Mouse (Mus musculus): Measurements from ENCODE around the gene Pqbp1. TPM values are rescaled to one million over a fixed set of nuclear protein-coding genes. Genes with fewer than 3 reads are reported as not detected.

The Pqbp1 gene
- polyA plus RNA-seq (2012; ENCODE audit: low replicate concordance): 178 and 313 TPM in 2 replicates

DNA sequence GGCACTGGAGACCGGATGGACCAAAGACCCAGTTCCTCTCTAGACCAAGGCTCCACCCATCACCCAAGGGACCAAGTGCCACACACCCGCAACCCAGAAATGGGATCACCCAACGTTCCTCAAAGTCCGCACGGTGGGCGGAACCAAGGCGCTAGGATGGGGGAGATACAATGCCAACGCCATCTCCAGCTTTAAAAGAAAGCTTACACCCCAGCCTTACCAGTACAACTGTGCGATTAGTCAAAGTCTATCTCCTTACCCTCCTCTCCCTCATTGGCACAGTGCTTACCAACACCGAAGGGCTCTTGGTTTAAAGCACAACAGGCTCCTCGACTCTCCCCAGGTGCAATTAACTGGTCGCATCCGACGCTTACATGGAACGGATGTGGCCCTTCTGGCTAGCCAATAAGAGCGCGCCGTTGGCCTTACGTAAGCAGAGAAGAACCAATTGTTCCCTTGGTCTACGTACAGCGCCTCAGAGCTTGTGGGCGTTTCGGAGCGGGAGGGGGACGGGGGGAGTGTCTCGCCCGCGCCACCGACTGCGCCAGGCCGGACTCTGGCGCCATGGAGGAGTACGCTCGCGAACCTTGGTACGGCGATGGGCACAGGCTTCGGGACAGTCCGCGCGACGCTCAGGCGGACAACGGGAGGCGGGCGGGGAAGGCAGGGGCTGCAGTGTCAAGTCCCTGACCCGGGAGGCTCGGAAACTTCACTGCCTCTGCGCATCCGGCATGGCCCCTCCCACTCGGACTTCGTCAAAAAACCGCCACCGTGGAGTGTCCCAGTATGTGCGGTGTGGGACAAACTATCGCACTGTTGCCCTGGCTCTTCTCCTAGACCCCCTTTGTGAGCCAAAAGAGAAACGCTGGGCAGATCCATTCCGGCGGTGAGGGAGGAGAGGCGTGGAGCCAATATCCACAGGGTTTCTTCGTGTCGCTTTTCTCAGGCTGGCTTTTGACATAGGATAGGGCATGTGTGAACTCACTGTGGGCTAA, at the start of gene Pqbp1, which contains the start of gene Timm17b:
TSS of gene Pqbp1 (minus strand) at position 390 of the 995 bp plus-strand sequence.
TSS of gene Timm17b (plus strand) at position 478 of the 995 bp plus-strand sequence.

DNA sequence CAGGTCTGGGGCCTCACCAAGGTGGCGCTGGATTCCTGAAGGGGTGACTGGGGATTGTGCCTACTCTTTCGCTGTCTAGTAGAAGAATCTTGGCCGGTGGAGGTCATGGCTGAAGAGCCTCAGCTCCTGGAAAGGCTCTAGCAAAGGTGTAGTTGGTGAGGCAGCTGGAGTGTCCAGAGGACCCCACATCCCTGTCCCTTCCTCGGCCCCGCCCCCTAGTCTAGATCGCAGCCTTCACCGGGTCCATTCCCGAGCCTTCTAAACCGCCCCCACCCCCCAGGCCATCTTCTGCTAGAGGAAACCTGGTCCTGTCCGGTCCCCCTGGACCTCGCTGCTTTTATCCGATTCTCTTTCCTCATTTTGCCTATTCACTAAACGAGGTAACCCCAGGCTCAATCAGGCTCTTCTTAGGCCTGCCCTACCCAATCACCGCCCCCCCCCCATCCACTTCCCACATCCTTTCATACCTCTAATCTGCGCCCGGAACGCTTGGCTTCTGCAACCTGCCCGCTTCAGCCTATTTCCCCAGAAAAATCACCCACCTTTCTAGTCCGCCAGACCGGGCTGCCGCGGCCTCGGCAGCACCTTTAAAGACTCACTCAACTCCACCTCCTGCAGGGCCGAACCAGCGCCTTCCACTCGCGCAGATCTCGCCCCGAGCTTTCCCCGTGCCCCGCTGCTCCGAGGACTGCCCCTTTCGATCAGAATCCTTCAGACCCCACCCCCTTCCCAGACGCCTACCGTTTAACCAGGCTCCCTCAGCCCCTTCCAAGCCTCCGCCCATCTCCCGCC, 48.2 kb upstream of the Pqbp1 start, which contains the start of gene Hdac6:
TSS of gene Hdac6 (minus strand) at position 782 of the 792 bp plus-strand sequence.

DNA sequence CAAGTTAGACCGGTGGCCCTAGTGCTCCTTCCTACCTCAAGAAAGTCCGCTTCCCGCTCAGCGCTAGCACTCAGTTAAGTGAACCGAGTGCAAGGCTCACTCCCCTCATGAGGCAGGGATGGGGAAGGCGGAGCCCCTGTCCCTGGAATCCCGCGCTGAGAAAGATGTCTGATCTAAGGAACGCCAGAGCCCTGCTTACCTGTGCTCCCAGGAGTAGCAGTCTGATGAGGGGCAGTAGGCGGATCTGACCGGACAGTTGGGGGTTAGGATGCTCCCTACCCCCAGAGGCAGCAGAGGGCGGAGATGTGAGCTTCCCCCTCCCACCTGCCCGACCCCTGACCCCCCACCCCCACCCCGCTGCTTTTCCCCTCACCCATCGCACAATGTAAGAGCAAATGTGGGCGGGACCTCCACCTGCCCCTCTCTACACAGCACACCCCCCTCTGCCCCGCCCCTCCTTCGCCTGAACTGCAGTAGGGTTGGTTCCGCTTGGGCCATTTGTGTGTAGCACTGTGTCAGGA, 29.3 kb upstream of the Pqbp1 start, which contains the start of gene Eras:
TSS of gene Eras (minus strand) at position 338 of the 521 bp plus-strand sequence.

DNA sequence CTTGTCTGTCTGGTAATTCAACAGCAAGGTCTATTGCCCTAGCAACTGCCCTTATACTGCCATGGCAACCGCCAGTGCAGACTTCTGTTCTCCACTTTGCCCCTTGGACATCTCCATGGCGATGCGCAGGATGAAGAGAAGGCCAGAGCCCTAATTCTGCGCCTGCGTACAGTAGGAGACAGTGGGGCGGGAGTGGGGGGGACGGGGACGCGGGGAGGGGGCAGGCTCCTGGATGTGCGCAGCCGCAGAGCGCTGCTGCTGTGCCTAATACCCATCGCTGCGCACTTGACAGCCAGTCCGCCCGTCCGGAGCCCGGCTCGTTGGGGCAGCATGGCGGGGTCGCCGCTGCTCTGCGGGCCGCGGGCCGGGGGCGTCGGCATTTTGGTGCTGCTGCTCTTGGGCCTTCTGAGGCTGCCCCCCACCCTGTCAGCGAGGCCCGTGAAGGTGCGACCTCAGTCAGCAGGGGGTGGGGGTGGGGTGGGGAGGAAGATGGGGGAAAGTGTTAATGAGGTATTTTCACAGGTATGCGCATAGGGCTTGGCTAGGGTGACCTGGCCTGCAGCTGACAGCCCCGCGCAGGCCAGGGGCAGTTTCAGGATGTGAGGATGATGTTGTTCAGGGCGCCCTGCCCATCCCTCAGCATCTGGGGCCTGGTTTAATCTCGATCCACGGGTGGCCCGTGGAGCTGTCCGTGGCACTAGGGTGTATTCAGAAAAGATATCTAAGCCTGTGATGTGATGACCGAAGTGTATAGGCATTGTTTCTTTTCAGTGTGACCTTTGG, 20.7 kb upstream of the Pqbp1 start, which contains the start of gene Pcsk1n:
TSS of gene Pcsk1n (plus strand) at position 222 of the 783 bp plus-strand sequence.

DNA sequence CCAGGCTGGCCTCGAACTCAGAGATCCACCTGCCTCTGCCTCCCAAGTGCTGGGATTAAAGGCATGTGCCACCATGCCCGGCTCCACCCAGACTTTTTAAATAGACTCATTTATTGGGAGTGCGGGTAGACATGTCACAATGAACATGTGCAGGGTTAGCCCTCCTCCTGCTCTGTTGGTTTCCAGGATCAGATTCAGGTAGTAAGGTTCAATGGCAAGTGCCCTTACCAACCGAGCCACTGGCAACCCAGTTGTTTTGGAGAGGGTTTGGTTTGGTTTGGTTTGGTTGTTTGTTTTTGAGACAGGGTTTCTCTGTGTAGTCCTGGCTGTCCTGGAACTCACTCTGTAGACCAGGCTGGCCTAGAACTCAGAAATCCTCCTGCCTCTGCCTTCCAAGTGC, 10.2 kb upstream of the Pqbp1 start, which contains the start of gene Gm10490:
TSS of gene Gm10490 (plus strand) at position 301 of the 400 bp plus-strand sequence.

DNA sequence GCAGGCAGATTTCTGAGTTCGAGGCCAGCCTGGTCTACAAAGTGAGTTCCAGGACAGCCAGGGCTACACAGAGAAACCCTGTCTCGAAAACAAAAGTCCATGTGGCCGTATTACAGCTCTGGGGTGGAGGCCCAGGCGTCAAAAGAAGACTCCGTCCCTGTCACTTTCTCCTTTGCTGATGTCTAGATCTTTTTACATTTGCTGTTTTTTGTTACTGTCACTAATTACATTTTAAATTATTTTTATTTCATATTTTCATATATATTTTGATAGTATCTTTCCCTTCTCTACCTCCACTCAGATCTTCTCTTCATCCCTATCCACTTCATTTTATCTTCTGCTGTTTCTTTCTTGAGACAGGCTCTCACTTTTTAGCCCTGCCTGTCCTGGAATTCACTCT, 8.7 kb upstream of the Pqbp1 start, which contains the start of gene Gm10491:
TSS of gene Gm10491 (minus strand) at position 101 of the 400 bp plus-strand sequence.

DNA sequence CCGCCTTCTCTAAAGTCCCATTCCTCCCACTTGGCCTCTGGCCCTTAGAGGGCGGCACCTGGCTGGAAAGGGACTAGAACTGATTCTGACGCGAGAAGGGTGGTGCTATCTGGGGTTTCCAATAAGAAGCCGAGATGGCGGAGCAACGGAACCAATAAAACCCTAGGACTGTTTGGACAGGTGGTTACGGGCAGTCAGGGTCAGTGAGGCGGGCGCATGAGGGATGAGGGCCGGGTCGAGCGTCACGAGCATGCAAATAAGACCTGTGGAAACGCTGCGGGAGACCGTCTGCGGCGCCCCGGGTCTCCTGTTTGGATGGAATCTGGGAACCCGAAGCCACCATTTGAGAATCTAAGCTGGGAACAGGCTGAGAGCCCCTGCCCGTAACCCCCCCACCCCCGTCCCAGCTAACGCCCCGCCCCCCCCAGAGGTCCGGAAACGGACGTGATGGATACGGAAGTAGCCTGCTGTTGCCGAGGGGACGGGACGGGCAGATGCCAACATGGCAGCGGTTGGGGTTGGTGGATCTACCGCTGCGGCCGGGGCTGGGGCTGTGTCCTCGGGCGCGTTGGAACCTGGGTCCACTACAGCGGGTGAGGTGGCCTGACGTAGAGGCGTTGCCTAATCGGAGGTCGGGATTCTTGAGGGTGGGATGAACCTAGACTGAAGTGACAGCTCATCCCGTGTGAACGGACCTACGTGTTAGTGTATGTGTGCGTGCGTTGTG, 15.1 kb downstream of the Pqbp1 start, which contains the start of gene Slc35a2:
TSS of gene Slc35a2 (plus strand) at position 188 of the 727 bp plus-strand sequence.

DNA sequence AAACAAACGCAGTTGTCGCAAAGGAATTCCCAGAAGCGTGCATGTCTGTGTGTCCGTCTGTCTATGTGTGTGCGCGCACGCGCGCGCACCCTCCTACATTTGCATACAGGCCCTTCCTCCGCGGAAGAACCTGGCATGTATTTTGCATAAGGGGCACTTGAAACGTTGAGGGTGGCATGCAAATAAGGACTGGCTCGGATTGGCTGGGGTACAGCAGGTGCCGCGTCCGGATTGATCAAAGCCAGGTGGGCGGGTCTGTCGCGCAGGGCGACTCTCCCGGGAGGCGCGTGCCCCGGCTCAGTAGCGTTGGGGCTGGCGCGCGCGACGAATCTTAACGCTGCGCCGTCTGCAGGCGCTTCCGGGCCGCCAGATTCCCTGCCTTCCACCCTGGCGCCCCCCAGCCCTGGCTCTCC, 21.1 kb downstream of the Pqbp1 start, which contains the start of gene Pim2:
TSS of gene Pim2 (plus strand) at position 256 of the 413 bp plus-strand sequence.

Other genes with a start within 250 kb of the Pqbp1 start
- 46.7 and 115 TPM in 2 replicates for gene Prickle3, start 242.0 kb downstream of the Pqbp1 start, polyA plus RNA-seq (2012; ENCODE audit: low replicate concordance)
- gene Plp2, start 227.9 kb downstream of the Pqbp1 start, polyA plus RNA-seq (2012; ENCODE audit: low replicate concordance): 101 and 137 TPM in 2 replicates
- 0.09 TPM in 1 of 2 replicates, not detected in the other for gene Magix, start 218.0 kb downstream of the Pqbp1 start, polyA plus RNA-seq (2012; ENCODE audit: low replicate concordance)
- gene Gpkow, start 202.1 kb downstream of the Pqbp1 start, polyA plus RNA-seq (2012; ENCODE audit: low replicate concordance): 3.7 and 10.8 TPM in 2 replicates
- gene Wdr45, start 184.9 kb downstream of the Pqbp1 start, polyA plus RNA-seq (2012; ENCODE audit: low replicate concordance): 23.1 and 43.2 TPM in 2 replicates
- gene Gm45208, start 177.0 kb downstream of the Pqbp1 start, polyA plus RNA-seq (2012; ENCODE audit: low replicate concordance): 6.3 and 11.1 TPM in 2 replicates
- 15.7 and 22.6 TPM in 2 replicates for gene Praf2, start 170.8 kb downstream of the Pqbp1 start, polyA plus RNA-seq (2012; ENCODE audit: low replicate concordance)
- 0.70 and 1.6 TPM in 2 replicates for gene Ccdc120, start 148.4 kb downstream of the Pqbp1 start, polyA plus RNA-seq (2012; ENCODE audit: low replicate concordance)
- 51.6 and 59.4 TPM in 2 replicates for gene Tfe3, start 136.7 kb downstream of the Pqbp1 start, polyA plus RNA-seq (2012; ENCODE audit: low replicate concordance)
- 58.1 and 71.9 TPM in 2 replicates for gene Gripap1, start 109.5 kb downstream of the Pqbp1 start, polyA plus RNA-seq (2012; ENCODE audit: low replicate concordance)
- gene Kcnd1, start 77.0 kb downstream of the Pqbp1 start, polyA plus RNA-seq (2012; ENCODE audit: low replicate concordance): 0.54 and 0.69 TPM in 2 replicates
- gene Otud5, start 57.9 kb downstream of the Pqbp1 start, polyA plus RNA-seq (2012; ENCODE audit: low replicate concordance): 142 and 149 TPM in 2 replicates
- 101 and 151 TPM in 2 replicates for gene Pim2, start 21.0 kb downstream of the Pqbp1 start, polyA plus RNA-seq (2012; ENCODE audit: low replicate concordance)
- 57.9 and 67.5 TPM in 2 replicates for gene Slc35a2, start 15.2 kb downstream of the Pqbp1 start, polyA plus RNA-seq (2012; ENCODE audit: low replicate concordance)
- 40.0 and 104 TPM in 2 replicates for gene Timm17b, start 88 bp upstream of the Pqbp1 start, polyA plus RNA-seq (2012; ENCODE audit: low replicate concordance)
- not detected in 2 replicates for gene Gm10491, start 8.6 kb upstream of the Pqbp1 start, polyA plus RNA-seq (2012; ENCODE audit: low replicate concordance)
- gene Gm10490, start 10.3 kb upstream of the Pqbp1 start, polyA plus RNA-seq (2012; ENCODE audit: low replicate concordance): not detected in 2 replicates
- gene Pcsk1n, start 20.6 kb upstream of the Pqbp1 start, polyA plus RNA-seq (2012; ENCODE audit: low replicate concordance): 0.27 TPM in 1 of 2 replicates, not detected in the other
- gene Eras, start 29.3 kb upstream of the Pqbp1 start, polyA plus RNA-seq (2012; ENCODE audit: low replicate concordance): not detected in 2 replicates
- gene Hdac6, start 48.6 kb upstream of the Pqbp1 start, polyA plus RNA-seq (2012; ENCODE audit: low replicate concordance): 10.1 and 14.4 TPM in 2 replicates
- gene Gata1, start 78.8 kb upstream of the Pqbp1 start, polyA plus RNA-seq (2012; ENCODE audit: low replicate concordance): 2.1 and 24.9 TPM in 2 replicates
- gene Glod5, start 119.2 kb upstream of the Pqbp1 start, polyA plus RNA-seq (2012; ENCODE audit: low replicate concordance): not detected in 2 replicates
- 4.5 and 8.5 TPM in 2 replicates for gene Suv39h1, start 175.5 kb upstream of the Pqbp1 start, polyA plus RNA-seq (2012; ENCODE audit: low replicate concordance)
- 203 and 558 TPM in 2 replicates for gene Was, start 191.2 kb upstream of the Pqbp1 start, polyA plus RNA-seq (2012; ENCODE audit: low replicate concordance)
- 35.6 and 35.9 TPM in 2 replicates for gene Wdr13, start 233.6 kb upstream of the Pqbp1 start, polyA plus RNA-seq (2012; ENCODE audit: low replicate concordance)
- gene Rbm3, start 246.6 kb upstream of the Pqbp1 start, polyA plus RNA-seq (2012; ENCODE audit: low replicate concordance): 29.3 and 167 TPM in 2 replicates